Mouse (Mus musculus) thymus, postnatal 10 days (tissue): ENCODE measurements around the gene Nanog.
"Not testable (repeated sequence)": the region's sequence is repeated elsewhere in the genome, so short reads cannot be mapped to it uniquely, and the experiment has no call there.

Source experiments
- DNase-seq, 2 experiments: peaks; one replicate each; pipeline ENCODE4 v3.0.0; 2021; ENCODE audit warnings: low spot score in 2 of 2

The Nanog gene

GRCm38 (mm10) chr6:122707036-122707800 is at the start of gene Nanog:
Nanog (plus strand) TSS chr6:122707489.
- DNase-seq, result no peak

DNA sequence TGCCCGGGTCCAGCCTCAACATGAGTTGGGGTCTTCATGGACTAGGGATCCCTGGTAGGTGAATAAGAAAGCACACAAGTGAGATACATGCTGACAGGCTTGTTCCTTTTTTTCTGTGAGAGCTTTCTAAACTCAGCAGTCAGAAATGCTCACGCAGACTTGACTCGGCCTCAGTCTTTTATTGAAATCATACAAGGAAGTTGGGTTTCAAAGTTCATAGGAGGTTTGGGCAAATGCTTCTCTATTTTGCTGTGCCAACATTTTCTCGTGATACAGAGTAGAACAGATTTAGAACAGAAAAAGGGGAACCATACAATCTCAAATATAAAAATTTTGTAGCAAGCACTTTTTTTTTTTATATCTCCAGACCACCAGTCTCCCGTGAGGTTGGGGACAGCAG is 49.7 kb upstream of the Nanog start:
- no peak for DNase-seq

GRCm38 (mm10) chr6:122659567-122659966 is 47.7 kb upstream of the Nanog start:
- no peak for DNase-seq

DNA sequence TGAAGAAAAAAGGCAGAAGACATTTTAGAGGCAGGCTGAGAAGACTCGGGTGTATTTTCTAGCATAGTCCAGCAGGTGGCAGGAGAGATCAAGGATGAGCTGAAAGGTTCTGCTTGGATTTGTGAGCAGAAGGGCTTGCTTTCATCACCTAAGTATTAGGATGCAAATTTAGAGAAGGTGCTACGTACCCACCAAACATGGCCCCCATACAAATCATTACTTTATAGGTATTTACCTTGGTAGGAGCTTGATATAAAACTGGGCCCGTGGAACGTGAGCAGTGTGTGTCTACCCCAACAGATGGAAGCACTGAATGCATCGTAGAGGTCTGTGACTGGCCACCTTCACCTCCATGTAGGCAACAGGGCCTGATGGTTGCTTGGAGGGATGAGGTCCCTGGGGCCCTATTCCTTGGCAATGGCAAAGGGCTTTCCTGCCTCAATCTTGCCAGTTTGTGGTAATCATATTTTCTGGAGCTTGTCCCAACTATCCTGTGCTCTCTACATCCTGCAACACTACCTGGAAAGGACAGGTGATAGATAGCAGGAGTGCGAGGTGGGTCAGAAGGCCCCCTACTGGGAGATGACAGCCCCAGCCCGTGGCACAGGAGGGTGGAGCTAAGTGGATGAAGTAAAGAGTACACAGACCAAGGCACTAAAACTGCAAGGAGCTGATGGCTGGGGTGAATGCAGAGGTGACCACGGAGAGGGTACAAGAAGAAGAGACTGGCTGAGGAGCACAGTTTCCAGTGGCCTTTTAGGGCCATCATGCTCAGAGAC is 46.5 kb upstream of the Nanog start:
- peak in 1 of 2 experiments; percentile 28 for DNase-seq

GRCm38 (mm10) chr6:122662551-122663264 is 44.6 kb upstream of the Nanog start:
- DNase-seq, result no peak

DNA sequence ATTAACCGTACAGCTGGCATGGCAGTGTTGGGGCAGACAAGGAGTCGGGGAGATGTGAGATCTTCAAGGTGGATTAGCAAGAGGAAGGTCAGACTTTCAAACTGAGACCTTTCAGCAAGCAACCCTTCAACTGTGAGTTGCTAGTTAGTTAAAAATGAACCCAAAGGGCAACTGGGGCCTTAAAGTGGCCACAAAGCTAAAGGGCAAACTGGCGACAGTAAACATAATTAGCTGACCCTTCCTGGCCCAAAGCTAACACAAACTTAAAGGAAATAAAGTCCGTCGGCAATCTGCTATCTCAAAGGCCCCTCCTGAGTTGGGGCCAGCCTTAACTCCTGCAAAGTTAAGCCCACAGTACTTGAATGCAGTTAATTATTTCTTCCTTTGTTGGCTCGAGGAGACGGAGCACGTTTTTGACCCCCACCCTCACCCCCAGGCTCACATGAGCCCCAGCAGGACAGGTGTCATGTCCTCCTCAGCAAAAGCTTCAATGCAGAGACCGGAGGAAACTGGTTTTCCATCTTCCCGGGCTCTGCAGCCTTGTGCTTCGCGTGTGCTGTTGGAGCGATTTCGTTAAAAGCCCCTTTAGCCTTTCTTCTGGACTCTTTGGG is 43.6 kb upstream of the Nanog start:
- no peak for DNase-seq

- no peak for DNase-seq
Observed at GRCm38 (mm10) chr6:122665866-122666265, 41.4 kb upstream of the Nanog start.

DNA sequence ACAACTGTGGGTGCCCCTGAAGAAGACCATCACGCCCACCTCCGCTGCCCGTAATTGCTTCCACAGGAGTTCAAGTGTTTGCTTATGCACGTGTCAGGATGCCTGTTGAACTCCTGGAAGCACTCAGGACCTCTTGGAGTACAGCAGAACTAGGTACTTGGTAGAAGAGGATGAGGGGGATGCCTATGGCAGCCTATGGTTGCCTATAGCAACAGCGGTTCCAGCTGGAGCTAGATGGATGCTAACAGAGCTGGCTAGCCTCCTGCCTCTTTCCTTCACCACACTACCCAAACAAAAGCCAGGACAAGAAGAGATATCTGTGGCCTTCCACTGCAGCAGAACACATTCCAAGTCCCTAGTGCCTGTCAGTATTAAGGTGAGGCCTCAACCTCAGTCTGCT is 39.6 kb upstream of the Nanog start:
- DNase-seq, result no peak

DNA sequence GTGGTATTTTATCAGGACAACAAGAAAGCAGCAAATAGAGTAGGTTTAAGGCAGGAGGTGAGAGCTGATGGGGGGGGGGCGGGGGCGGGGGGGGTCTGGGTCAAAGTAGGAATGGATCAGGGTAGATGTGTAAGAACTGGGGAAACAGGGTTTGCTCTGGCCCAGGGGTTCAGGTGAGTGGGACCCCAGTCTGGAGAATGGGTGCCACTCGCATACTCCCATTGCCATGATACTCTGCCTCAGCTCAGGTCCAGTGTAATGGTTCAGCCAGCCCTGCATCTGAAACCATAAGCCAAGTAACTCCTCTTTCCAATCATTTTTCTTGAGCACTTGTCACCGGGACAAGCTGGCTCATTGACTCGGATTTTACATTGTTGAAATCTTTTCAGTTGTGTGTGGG is 38.5 kb upstream of the Nanog start:
- no peak for DNase-seq

- DNase-seq, result peak; percentile 85 to 94
Observed at GRCm38 (mm10) chr6:122669406-122670200, 37.7 kb upstream of the Nanog start.

DNA sequence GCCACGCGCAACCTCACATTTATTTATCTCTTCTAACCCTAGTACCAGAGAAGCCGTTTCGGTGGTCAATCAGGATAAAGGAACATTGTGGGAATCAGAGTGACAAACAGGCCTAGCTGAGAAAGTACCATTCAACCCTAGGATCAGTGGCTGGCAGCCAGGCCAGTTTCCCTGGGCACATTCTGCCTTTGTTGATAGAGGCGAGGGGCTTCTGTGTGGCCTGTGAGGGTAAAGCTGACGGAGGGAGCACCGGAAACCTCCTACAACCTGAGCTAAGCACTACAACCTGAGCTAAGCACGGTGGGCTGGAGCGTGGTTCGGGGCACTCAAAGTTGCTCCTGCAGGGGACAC is 37.1 kb upstream of the Nanog start:
- no peak for DNase-seq

GRCm38 (mm10) chr6:122670841-122671240 is 36.4 kb upstream of the Nanog start:
- no peak for DNase-seq

DNA sequence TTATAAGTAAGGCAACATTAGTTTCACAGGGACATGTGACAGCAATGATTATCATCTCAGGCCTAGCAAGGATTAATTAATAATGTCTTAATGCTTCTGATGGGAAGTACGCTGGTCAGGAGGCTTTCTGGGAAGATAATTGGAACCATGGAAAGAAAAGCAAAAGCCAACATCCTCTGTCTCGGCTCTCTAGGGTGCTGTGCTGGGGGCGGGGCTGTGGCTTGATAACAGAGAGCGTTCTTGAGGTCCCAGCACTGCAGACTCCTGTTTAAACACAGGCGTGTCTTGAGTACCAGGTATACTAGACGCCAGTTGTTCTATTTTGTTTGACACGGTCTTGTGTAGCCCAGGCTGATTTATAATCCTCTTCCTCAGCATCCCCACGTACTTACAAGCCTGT is 34.5 kb upstream of the Nanog start:
- DNase-seq, result no peak

DNA sequence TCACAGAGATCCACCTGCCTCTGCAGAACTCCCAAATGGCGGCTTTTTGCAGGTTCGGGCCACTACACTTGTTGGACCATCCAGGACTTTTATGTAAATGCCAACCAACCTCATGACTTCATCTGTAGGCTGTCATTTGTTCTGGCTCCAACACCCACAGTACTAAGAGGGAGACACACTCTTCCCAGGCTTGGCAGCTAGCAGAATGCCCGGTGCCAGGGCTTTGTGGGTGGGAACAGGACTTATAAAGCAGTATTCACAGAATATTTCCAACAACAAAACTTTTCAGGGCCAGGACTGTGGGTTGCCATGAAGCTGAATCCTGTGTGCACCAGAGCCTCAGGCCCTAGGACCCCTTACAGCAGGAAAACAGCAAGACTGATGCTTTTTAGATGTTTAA is 24.6 kb upstream of the Nanog start:
- no peak for DNase-seq

DNA sequence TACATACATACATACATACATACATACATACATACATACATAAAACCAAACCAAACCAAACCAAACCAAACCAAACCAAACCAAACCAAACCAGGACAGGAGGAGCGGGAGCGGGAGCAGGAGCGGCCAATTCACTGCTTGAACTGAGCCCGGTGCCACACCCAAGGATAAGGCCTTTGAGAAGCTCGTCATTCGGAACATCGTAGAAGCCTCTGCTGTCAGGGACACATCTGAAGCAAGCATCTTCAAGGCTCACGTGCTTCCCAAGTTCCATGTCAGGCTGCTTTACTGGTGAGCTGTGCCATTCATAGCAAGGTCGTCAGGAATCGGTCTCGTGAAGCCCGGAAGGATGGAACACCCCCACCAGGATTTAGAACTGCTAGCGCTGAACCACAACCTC is 20.6 kb upstream of the Nanog start:
- no peak for DNase-seq

DNA sequence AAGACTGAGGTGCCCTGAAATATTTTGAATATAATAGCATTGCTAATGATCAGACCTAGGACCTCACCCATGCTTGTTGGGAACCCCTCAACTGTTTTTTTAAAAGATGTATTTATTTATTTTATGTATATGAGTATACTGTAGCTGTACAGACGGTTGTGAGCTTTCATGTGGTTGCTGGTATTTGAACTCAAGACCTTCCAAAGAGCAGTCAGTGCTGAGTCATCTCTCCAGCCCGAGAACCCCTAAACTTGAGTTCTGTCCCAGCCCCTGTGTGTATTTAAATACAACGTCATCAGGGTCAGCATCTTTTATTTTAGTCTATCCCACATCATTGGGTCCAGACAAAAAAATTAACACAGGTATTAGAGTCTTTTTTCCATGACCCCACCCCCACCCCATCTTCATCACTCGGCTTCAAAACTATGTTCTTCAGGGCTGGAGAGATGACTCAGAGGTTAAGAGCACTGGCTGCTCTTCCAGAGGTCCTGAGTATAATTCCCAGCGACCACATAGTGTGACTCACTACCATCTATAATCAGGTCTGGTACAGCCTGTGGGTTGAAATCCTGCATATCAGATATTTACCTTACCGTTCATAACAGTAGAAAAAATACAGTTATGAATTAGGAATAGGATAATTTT is 17.8 kb upstream of the Nanog start:
- DNase-seq, result no peak

DNA sequence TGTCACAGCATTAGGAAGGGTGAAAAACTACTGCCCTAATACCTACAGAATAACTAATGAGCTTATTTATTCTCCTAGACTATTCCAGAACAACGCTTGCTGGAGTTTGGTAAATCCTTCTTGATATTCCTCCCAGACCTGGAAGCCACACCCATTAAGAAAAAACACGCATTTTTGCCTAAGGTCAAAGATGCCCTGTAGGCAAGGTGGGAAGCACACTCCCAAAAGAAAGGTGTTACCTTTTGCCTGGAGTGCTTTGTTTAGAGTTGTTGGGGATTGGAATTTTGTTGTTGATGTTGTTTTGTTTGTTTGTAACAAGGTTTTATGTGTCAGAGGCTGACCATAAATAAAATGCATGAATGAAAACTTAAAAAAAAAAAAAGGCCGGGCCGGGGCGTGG is 17.2 kb upstream of the Nanog start:
- DNase-seq, result no peak

DNA sequence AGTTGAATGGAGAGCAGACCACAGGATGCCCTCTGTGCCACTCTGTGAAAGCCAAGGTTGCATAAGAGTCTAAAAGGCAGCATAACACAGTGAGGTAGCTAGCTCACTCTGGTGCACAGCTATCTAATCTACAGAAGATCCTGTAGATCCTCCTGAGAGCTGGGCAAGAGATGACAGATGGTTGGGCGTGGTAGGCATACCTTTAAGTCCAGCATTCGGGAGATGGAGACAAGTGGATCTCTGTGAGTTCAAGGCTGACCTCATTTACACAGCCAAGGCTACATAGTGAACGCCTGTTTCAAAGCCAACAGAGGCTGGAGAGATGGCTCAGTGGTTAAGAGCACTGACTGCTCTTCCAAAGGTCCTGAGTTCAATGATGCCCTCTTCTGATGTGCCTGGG is 11.9 kb upstream of the Nanog start:
- no peak for DNase-seq

DNA sequence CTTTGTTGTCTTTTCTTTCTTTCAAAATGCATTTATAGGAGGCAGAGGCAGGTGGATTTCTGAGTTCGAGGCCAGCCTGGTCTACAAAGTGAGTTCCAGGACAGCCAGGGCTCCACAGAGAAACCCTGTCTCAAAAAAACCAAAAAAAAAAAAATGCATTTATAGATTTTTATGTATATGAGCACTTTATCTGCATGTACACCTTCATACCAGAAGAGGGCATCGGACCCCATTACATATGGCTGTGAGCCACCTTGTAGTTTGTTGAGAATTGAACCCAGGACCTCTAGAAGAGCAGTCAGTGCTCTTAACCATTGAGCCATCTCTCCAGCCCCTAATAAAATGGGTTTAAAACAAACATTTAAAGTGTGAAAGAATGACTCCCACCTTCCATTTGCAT is 7.7 kb upstream of the Nanog start:
- DNase-seq, result not testable (repeated sequence)

- no peak for DNase-seq
Observed at GRCm38 (mm10) chr6:122701816-122702215, 5.5 kb upstream of the Nanog start.
